Mouse (Mus musculus): Measurements from ENCODE around the gene Gm45234. TPM values are rescaled to one million over a fixed set of nuclear protein-coding genes. Genes with fewer than 3 reads are reported as not detected.

Gene Gm45234
- total RNA-seq, 2 experiments from 2014 or later: 1.4 TPM; not detected in 1

DNA sequence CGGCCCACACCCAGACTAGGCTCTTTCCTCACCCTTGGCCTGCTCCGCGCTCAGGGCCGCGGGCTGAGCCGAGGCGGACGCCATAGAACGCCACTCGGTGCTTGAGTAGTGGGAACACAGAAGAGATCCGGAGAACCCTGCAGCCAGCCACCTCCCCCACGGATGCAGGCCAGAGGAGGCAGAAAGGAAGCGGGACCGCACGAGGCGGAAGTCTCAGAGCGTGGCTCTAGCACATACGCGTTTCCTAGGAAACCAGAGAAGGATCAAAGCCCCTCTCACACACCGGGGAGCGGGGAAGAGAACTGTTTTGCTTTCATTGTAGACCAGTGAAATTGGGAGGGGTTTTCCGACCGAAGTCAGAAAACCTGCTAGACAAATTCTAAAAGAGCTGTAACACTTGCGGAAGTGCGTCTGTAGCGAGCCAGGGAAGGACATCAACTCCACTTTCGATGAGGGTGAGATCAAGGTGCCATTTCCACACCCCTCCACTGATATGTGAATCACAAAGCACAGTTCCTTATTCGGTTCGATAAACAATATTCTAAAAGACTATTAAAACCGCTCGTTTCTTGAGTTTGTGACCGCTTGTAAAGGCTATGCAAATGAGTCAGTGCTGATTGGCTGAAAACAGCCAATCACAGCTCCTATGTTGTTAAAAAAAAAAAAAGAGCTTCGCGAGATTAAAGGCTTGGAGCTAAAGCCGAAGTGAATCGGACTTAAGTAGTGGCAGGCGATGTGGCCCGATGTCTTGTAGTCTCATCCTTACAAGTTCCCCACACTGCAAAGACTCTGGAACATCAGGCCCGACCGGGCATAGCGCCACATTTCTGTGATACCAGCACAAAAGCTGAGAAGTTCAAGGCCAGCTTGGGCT is 14.7 kb downstream of the Gm45234 start, which contains the start of gene Grcc10:
Grcc10 (minus strand) TSS at position 487 of the 874 bp plus-strand sequence.
- DNase-seq (ENCODE audit: low spot score in 2 of 2): peak; percentile 82 to 88

- DNase-seq (ENCODE audit: low spot score in 2 of 2): peak; percentile 46 to 62
These were observed 15.5 kb downstream of the Gm45234 start for GRCm38 (mm10) chr6:124740211-124740887.

GRCm38 (mm10) chr6:124739231-124739796 is 16.5 kb downstream of the Gm45234 start:
- no peak for DNase-seq (ENCODE audit: low spot score in 2 of 2)

DNA sequence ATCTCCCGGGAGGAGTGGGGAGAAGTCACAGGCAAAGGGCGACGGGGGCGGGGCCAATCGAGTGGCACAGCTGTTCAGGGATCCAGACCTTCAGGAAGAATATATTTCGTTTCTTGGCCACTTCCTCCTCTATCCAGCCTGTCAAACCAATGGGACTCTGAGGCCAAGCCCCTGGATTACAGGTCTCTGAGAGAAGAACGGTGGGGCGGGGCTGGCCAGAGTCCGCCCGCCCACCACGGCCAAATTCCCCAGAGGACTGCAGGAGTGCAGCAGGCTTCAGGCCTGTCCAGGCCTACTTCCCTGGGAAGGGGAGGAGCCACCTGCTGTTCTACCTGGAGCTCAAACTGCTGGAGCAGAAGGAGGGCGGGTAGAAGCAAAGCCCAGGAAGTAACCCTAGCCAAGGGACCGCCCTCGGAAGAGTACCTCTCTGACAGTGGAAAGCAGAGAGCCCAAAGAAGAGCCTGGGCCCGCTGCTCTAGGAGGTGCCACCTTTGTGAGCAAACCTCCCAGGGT is 17.3 kb downstream of the Gm45234 start, which contains the start of gene Ptpn6:
Ptpn6 (minus strand) TSS at position 204 of the 513 bp plus-strand sequence.
- DNase-seq (ENCODE audit: low spot score in 2 of 2): no peak

GRCm38 (mm10) chr6:124737040-124737439 is 18.8 kb downstream of the Gm45234 start:
- DNase-seq (ENCODE audit: low spot score in 2 of 2): peak; percentile 43 to 58

- no peak for DNase-seq (ENCODE audit: low spot score in 2 of 2)
These were observed 21.4 kb downstream of the Gm45234 start for GRCm38 (mm10) chr6:124734417-124734816.

- no peak for DNase-seq (ENCODE audit: low spot score in 2 of 2)
These were observed 23.1 kb downstream of the Gm45234 start for GRCm38 (mm10) chr6:124732476-124733370.

- no peak for DNase-seq (ENCODE audit: low spot score in 2 of 2)
These were observed 24.8 kb downstream of the Gm45234 start for GRCm38 (mm10) chr6:124731038-124731437.

GRCm38 (mm10) chr6:124729850-124730705 is 25.7 kb downstream of the Gm45234 start:
- DNase-seq (ENCODE audit: low spot score in 2 of 2): no peak

- no peak for DNase-seq (ENCODE audit: low spot score in 2 of 2)
These were observed 27.2 kb downstream of the Gm45234 start for GRCm38 (mm10) chr6:124728621-124729020.

DNA sequence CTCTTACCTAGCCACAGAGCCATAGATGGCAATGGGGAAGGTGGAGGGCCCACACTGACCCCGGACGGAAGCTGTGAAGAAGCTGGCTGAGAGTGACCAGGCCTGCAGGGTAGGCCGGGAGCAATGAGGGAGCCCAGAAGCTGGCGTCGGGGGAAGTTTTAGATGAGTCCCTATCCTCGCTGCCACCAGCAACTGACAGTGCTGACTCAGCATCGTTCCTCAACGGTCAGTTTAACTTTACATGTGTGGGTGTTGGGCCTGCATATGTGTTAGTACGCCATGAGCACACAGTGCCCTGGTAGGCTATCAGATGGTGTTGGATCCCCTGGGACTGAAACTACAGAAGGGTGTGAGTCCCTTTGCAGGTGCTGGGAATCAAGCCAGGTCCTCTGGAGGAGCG is 31.3 kb downstream of the Gm45234 start:
- no peak for DNase-seq (ENCODE audit: low spot score in 2 of 2)

DNA sequence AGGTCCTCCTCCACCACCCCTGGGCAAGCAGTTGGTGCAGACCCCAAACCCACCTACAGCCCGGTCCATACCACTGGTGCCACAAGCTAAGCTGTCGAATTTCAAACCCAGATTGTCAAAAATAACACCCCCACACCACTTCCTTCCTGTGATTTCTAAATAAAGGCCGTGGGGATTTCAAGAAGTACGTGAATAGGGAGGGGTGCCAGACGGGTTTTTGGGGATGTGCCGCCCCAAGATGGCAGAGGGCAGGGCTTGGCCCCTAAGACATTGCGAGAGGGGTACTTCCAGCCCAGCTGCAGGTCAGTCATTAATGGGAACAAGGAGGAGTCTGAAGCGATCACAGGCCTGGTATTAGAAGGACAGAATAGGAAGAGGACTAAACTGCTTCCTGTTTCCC is 32.3 kb downstream of the Gm45234 start:
- no peak for DNase-seq (ENCODE audit: low spot score in 2 of 2)

- no peak for DNase-seq (ENCODE audit: low spot score in 2 of 2)
These were observed 32.8 kb downstream of the Gm45234 start for GRCm38 (mm10) chr6:124722876-124723473.

DNA sequence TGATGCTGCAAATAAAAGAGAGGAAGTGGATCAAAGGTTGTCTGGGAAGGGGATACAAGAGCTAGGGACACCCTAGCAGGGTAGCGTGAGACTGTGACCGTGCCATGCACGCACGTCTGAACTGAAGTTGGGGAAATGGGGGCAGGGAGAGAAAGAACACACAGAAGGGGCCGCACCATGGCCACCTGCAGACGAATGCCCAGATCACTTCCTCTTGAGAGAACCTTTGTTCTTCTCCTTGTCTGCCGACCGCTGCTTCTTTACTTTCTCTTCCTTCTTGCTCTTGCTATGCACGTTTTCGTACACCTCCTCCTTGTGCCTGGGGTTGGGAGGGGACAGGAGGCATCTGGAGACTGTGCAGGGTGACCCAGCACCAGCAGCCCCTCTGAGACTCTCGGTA is 34.9 kb downstream of the Gm45234 start:
- DNase-seq (ENCODE audit: low spot score in 2 of 2): no peak

DNA sequence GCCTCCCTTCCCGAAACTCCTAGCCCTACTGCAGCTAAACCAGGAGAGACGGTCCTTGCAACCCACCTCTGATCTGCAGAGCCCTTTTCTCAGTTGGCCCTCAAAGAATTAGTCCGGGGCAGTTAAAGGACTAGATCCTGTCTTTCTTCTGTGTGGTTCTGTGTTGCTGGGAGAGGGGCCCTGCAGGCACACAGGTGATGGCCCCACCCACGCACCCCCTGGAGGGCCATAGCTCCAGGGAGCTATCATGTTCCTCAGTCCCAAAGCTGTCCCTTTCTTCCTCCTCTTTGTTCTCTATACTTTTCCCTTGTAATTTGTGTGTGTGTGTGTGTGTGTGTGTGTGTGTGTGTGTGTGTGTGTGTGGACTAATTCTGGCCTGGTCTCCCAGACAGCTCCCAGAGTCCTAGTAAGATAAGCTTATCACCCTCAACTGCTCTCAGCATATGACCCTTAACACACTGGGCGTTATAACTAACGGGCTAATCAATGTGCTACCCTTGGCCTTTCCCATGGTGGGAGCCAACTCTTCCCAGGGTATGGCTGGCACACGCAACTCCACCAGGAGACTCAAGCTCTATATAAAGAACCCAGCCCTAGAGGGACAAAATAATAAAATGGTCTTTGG is 36.4 kb downstream of the Gm45234 start:
- no peak for DNase-seq (ENCODE audit: low spot score in 2 of 2)

DNA sequence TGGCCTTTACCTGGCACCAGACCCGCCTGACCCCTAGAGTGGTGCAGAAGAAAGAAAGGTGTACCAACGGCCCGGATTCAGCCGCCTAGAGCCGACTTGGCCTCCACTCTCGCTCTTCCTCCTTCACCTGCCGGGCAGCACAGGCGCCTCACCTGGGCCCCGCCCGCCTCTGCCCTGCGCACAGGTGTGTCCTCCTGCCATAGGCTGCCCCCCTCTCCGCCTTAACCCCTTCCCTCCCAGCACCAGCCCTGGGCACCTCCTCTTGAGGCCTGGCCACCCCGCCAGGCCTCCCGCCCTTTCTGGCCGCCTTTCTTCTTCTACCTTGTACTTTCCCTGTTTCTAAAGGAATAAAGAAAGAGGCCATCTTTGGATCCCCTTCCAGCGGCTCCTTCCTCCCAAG is 37.1 kb downstream of the Gm45234 start:
- DNase-seq (ENCODE audit: low spot score in 2 of 2): no peak

DNA sequence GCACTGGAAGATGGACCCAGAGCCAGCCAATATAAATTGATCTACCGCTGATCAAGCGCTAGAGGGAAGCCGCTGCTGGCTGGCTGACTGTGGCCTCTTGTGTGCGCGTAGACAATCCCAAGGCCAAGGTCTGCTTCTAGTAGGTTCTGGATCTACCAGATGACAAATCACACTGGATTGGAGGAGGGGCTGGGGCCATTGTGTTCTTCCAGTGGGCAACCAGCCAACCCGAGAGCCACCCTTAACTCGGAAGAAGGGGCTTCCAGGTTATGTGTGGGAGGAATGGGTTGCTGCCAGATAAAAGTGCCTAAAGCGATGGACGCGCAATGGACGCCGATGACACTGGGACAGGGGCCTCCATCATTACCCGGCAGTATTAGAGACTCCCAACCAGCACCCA is 37.9 kb downstream of the Gm45234 start:
- no peak for DNase-seq (ENCODE audit: low spot score in 2 of 2)

DNA sequence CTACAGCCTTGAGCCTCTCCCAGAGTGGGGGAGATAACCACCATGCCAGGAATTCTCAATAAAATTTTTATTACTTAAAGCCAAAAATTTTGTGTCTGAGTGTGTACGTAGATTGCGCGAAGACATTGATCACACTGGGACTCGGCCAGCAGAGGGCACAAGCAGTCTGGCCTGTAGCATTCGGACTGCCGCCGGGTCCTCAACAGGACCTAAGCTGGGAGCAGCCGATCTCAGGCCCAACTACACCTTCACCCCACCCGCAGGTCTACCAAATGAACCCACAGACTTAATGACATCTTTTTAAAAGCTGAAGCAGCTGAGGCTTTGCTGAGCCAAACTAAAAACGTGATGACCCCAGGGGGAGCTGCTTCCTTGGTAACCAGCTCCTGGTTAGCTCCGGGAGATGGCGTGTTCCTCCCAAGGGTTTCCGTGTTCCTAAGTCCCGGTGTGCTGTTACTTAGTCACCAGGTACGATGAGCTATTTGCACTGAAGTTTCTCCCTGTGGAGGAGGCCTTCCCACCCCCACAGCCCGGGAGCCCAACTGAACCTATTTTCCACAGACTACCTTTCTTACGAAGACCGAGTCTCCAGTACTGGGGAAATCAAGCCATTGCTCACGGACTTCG is 38.8 kb downstream of the Gm45234 start:
- DNase-seq (ENCODE audit: low spot score in 2 of 2): peak in 1 of 2 experiments; percentile 36

All from left cerebral cortex, adult 18-20 months (tissue).